Mouse (Mus musculus): ENCODE results near the gene Gm17334. TPM values are rescaled to one million over a fixed set of nuclear protein-coding genes. Genes with fewer than 3 reads are reported as not detected.

Gene Gm17334
- polyA plus RNA-seq, 1 experiment from 2014 or later = not detected

DNA sequence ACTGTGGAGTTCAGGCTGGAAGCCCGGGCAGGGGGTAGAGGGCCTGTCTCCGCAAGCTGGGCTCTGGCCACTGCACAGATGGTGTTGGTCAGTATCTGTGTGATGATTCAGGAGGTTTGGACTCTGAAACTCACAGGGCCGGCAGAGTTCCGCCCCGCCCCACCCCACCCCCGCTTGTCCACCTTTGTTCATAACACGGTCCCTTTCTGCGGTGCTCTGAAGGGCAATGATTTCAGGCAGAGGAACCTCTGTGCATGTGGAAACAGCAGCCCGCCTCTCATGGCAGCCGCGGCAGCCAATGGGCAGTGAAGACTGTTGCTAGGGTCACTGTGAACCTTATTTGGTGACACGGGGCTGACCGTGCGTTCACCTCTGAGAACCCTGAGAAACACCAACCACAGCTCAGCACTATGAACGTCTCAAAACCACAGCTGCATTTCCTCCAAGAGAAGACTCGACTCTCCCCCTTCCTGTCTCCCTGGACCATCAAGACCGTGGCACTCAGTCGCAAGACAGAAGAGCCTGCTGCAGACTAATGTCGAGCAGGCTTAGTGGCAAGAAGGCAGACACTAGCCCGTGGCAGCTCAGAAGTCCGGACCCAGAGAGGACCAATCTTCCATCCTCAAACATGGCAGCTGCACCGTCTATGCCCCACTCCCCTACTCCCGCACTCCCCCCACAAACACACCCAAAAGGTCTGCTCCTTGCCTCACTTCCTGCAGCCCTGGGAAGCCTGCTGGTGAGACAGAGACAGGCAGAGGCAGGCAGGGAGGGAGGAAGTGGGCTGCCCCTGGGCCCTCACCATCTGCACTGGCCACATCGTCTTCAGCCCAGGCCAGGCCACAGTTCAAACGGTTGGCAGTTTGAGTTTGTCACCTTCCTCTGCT lies 21.9 kb upstream of the Gm17334 start:
- ATAC-seq (ENCODE audit: low FRiP score) = no peak
- no peak overlapping the region for H3K27ac ChIP-seq

GRCm38 (mm10) chr11:53794015-53794414 lies 21.0 kb upstream of the Gm17334 start:
- ATAC-seq (ENCODE audit: low FRiP score) = no peak
- H3K36me3 ChIP-seq = no peaks in the 10 kb centered on the region
- H3K4me2 ChIP-seq (replicated peaks) = no peak overlapping the region
- WGBS = 83% methylated on average over 3 of the region's 3 CpGs
- H3K4me3 ChIP-seq = no peak overlapping the region
- H3K9me3 ChIP-seq (replicated peaks) = 0 out of 2 replicates have a peak, but pooled peaks cover 6% of the 10 kb centered on the region
- H3K27ac ChIP-seq = no peak overlapping the region
- peaks cover 25% of the 10 kb centered on the region for H3K4me1 ChIP-seq
- no peak overlapping the region for H3K9ac ChIP-seq
- H3K27me3 ChIP-seq = no peaks in the 10 kb centered on the region

More for the DNA sequence above, 21.9 kb upstream of the Gm17334 start:
- Histone ChIP-seq H3K4me1 (peaks cover 25% of the 10 kb centered on the region), H3K4me2 (replicated peaks) (no peak overlapping the region), H3K9ac (no peak overlapping the region), H3K9me3 (replicated peaks) (0 out of 2 replicates have a peak, but pooled peaks cover 6% of the 10 kb centered on the region), H3K4me3 (no peak overlapping the region), H3K36me3 (no peaks in the 10 kb centered on the region), H3K27me3 (no peaks in the 10 kb centered on the region)
- WGBS = 67% methylated on average over 25 of the region's 25 CpGs

DNA sequence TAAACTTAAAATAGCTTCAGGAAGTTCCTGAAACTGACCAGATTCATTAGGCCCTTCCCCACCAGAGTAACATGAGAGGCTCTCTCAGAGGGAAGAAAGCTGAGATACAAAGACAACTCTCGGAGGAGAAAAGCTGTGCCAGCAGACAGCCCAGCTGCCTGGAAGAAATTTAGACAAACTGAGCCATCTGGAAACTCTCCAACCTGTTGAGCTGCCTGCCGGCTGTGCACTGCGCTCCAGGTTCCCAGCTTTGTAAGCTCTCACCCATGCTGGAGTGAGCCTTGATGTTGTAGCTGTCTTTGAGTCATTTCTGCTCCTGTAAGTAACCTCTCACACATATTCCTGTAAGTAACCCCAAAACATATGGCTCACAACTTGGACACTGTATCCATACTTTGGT lies 20.0 kb upstream of the Gm17334 start:
- ATAC-seq (ENCODE audit: low FRiP score) = no peak
- Histone ChIP-seq H3K4me2 (replicated peaks) (no peak overlapping the region), H3K27ac (no peak overlapping the region), H3K27me3 (no peaks in the 10 kb centered on the region), H3K9me3 (replicated peaks) (0 out of 2 replicates have a peak, but pooled peaks cover 6% of the 10 kb centered on the region), H3K9ac (no peak overlapping the region), H3K4me1 (peaks cover 25% of the 10 kb centered on the region), H3K4me3 (no peak overlapping the region), H3K36me3 (no peaks in the 10 kb centered on the region)
- 76% methylated on average over 3 of the region's 3 CpGs for WGBS

DNA sequence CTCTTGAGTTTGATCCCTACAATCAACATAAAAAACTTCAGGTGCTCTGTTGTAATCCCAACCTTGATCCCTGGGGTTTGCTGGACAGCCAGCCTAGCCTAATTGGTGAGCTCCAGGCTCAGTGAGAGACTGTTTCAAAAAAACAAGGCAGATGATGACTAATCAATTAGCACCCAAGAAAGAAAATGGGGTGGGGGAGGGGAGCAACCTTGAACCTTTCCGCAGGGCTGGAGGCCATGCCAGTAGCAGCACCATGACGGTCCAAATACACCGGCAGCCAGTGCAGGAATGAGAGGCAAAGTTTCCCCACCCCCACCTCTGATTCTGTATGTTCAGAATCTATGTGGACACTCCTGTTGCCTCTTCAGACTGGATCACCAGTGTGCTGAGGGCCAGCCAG lies 16.3 kb upstream of the Gm17334 start:
- H3K27ac ChIP-seq = no peak overlapping the region
- H3K9ac ChIP-seq = no peak overlapping the region
- ATAC-seq (ENCODE audit: low FRiP score) = no peak
- 0 out of 2 replicates have a peak, but pooled peaks cover 6% of the 10 kb centered on the region for H3K9me3 ChIP-seq (replicated peaks)
- H3K4me3 ChIP-seq = no peak overlapping the region
- 0 out of 2 replicates have a peak, but pooled peaks cover 6% of the 10 kb centered on the region for H3K4me1 ChIP-seq
- no peak overlapping the region for H3K4me2 ChIP-seq (replicated peaks)
- H3K27me3 ChIP-seq = no peaks in the 10 kb centered on the region
- no peaks in the 10 kb centered on the region for H3K36me3 ChIP-seq
- WGBS = 77% methylated on average over 3 of the region's 3 CpGs

GRCm38 (mm10) chr11:53788196-53788595 lies 15.2 kb upstream of the Gm17334 start:
- Histone ChIP-seq H3K27ac (no peak overlapping the region), H3K4me3 (no peak overlapping the region)
- 48% methylated on average over 8 of the region's 8 CpGs for WGBS

DNA sequence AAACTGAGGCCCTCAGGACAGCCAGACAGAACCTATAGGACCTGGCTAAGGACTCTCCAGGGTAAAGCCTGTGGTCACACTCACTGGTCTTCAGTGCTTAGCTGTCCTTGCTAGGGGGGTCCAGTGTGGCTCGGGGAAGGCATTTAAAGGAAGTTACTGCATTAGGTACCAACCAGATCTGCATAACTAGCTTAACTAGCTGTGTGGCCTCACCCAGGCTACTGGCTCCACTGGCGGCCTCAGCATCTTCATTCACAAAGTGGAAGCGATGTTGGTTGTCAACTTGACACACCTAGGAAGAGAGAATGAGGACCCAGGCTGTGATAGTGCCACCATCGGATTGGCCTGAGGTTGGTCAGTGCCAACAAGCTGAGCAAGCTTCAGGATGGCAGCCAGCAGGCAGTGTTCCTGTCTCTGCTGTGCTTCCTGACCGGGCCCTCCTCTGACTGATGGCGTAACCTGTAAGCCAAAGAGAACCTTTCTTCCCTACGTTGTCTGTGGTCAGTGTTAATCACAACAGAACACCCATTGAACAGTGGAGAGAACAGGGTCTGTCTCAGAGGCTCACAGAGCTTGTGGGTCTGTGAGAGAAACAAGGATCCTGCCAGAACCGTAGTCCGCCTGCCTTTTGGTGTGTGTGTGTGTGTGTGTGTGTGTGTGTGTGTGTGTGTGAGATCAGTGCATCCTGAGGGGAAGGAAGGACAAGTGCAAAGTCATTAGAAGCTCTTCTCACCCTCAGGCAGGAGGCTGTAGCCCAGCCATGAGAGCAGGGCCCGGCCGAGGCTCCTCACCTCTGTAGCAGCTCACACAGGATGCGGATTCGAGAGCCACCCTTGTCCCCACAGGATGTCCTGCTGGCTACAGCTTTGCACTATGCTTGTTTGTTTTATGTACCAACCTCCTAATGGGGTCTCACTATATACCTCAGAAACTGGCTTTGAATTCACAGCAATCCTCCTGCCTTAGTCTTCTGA lies 13.4 kb upstream of the Gm17334 start:
- Histone ChIP-seq H3K4me3 (no peak overlapping the region), H3K4me2 (replicated peaks) (no peak overlapping the region), H3K9ac (no peak overlapping the region), H3K9me3 (replicated peaks) (0 out of 2 replicates have a peak, but pooled peaks cover 6% of the 10 kb centered on the region), H3K27ac (no peak overlapping the region), H3K27me3 (no peaks in the 10 kb centered on the region), H3K36me3 (no peaks in the 10 kb centered on the region), H3K4me1 (no peaks in the 10 kb centered on the region)
- no peak for ATAC-seq (ENCODE audit: low FRiP score)
- 83% methylated on average over 13 of the region's 13 CpGs for WGBS

More at GRCm38 (mm10) chr11:53788196-53788595, 15.2 kb upstream of the Gm17334 start:
- ATAC-seq (ENCODE audit: low FRiP score) = no peak
- no peak overlapping the region for H3K9ac ChIP-seq
- no peak overlapping the region for H3K4me2 ChIP-seq (replicated peaks)
- H3K36me3 ChIP-seq = no peaks in the 10 kb centered on the region
- no peaks in the 10 kb centered on the region for H3K27me3 ChIP-seq
- H3K4me1 ChIP-seq = no peaks in the 10 kb centered on the region
- 0 out of 2 replicates have a peak, but pooled peaks cover 6% of the 10 kb centered on the region for H3K9me3 ChIP-seq (replicated peaks)

- H3K9me3 ChIP-seq (replicated peaks) = 0 out of 2 replicates have a peak, but pooled peaks cover 5% of the 10 kb centered on the region
These were observed 12.4 kb upstream of the Gm17334 start for GRCm38 (mm10) chr11:53785311-53785936.

GRCm38 (mm10) chr11:53783288-53783687 lies 10.3 kb upstream of the Gm17334 start:
- H3K27me3 ChIP-seq = no peaks in the 10 kb centered on the region
- no peaks in the 10 kb centered on the region for H3K4me1 ChIP-seq
- no peak for ATAC-seq (ENCODE audit: low FRiP score)
- H3K36me3 ChIP-seq = no peaks in the 10 kb centered on the region
- no peak overlapping the region for H3K4me3 ChIP-seq
- H3K27ac ChIP-seq = no peak overlapping the region
- no peaks in the 10 kb centered on the region for H3K9me3 ChIP-seq (replicated peaks)
- H3K9ac ChIP-seq = no peak overlapping the region
- no peak overlapping the region for H3K4me2 ChIP-seq (replicated peaks)
- 90% methylated on average over 9 of the region's 9 CpGs for WGBS

More at GRCm38 (mm10) chr11:53785311-53785936, 12.4 kb upstream of the Gm17334 start:
- ATAC-seq (ENCODE audit: low FRiP score) = no peak
- Histone ChIP-seq H3K4me2 (replicated peaks) (no peak overlapping the region), H3K9ac (no peak overlapping the region), H3K36me3 (no peaks in the 10 kb centered on the region), H3K27me3 (no peaks in the 10 kb centered on the region), H3K4me3 (no peak overlapping the region), H3K27ac (no peak overlapping the region), H3K4me1 (no peaks in the 10 kb centered on the region)
- WGBS = 87% methylated on average over 3 of the region's 3 CpGs

DNA sequence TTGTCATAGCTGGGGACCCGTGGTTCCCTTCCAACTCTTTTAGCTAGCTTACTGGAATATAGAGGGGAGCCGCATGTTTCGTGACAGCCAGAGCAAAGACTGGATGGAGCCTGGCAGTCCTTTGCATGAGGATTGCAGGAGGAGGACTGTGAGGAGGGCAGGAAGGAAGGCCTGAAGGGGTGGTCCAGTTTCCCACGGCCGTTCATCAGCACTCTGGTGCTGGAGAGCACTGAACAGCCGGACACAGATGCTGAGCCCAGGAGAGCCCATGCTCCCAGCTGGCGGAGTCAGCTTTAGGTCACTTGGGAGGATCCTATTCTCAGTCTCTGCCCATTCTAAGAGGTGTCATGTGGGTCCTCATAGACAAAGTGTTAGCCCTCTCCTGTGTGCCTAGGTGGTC lies 9.0 kb upstream of the Gm17334 start:
- Histone ChIP-seq H3K4me2 (replicated peaks) (no peak overlapping the region), H3K27ac (no peak overlapping the region), H3K9ac (no peak overlapping the region), H3K36me3 (no peaks in the 10 kb centered on the region), H3K27me3 (no peaks in the 10 kb centered on the region), H3K4me1 (no peaks in the 10 kb centered on the region), H3K9me3 (replicated peaks) (no peaks in the 10 kb centered on the region), H3K4me3 (no peak overlapping the region)
- ATAC-seq (ENCODE audit: low FRiP score) = no peak
- 93% methylated on average over 7 of the region's 7 CpGs for WGBS

DNA sequence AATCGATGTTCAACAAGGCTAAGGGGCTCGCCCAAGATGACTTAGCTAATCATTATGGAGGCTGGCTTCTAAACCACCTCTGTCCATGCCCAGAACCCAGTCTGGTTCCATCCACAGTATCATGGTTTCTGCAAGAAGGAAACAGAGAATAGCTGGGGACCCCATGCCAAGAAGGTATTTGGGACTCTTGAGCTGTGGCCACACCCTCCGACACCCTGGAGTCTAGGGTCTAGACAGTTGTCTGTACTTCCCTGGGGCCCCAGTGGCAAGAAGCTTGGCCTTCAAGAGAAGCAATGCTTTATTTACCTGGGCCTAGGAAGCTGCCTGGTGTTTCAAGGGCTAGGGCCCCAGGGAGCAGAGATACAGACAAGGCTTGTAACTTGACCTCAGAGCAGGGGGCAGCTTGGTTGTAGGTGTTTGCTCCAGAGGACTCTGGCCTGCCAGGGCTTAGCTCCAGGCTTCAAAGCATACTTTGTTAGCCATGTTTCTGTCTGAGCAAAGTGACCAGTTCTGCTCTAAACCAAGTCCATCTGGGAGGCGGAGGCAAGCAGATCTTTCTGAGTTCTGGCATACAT lies 8.3 kb upstream of the Gm17334 start:
- no peak overlapping the region for H3K4me3 ChIP-seq
- H3K27ac ChIP-seq = no peak overlapping the region
- H3K4me2 ChIP-seq (replicated peaks) = no peak overlapping the region
- no peaks in the 10 kb centered on the region for H3K4me1 ChIP-seq
- H3K9ac ChIP-seq = no peak overlapping the region
- WGBS = 89% methylated on average over 4 of the region's 4 CpGs
- H3K27me3 ChIP-seq = no peaks in the 10 kb centered on the region; the same call in 1 of the 2 replicates
- no peaks in the 10 kb centered on the region for H3K9me3 ChIP-seq (replicated peaks)
- no peaks in the 10 kb centered on the region for H3K36me3 ChIP-seq
- ATAC-seq (ENCODE audit: low FRiP score) = no peak

DNA sequence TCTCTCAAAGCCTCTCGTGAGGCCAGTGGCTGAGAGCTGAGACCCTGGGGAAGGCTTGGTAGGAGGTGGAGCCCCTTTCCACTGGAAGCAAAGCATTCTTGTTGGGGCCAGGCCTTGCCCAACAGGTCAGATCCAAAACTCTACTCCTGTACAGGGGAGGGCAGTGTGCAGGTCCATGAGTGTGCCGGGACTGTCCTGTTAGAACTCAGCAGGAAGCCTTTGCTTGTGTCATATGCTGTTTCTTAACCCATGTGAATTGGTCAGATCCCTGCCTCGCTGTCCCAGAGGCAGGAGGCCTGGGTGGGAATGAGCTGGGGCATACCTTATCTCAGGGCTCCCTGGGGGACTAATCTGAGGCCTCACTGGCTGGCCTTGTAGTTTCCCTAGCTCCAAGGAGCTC lies 7.3 kb upstream of the Gm17334 start:
- 61% methylated on average over 3 of the region's 3 CpGs for WGBS

More for the DNA sequence above, 7.3 kb upstream of the Gm17334 start:
- H3K9me3 ChIP-seq (replicated peaks) = no peaks in the 10 kb centered on the region
- H3K4me1 ChIP-seq = no peaks in the 10 kb centered on the region
- ATAC-seq (ENCODE audit: low FRiP score) = no peak
- no peak overlapping the region for H3K27ac ChIP-seq
- H3K4me2 ChIP-seq (replicated peaks) = no peak overlapping the region
- no peak overlapping the region for H3K9ac ChIP-seq
- H3K4me3 ChIP-seq = no peak overlapping the region
- no peaks in the 10 kb centered on the region for H3K36me3 ChIP-seq
- no peaks in the 10 kb centered on the region; the same call in 1 of the 2 replicates for H3K27me3 ChIP-seq

Data from hindbrain, embryonic 12.5 days (tissue).